Mouse (Mus musculus) erythroblast, embryonic 14.5 days (primary cell): ENCODE measurements at regions not wholly inside any gene's neighbourhood (a gene's known extent, or its start where the extent isn't known, plus 50 kb on each side); places are given as distances from the start of the nearest gene placed in this dataset.

Experiments
- GATA1 ChIP-seq: IDR thresholded peaks from 2 replicates; pipeline ENCODE4 v1.6.1; 2012; ENCODE audit warnings: low read length, inconsistent platforms, mixed read lengths
- TAL1 ChIP-seq: IDR thresholded peaks from 3 replicates; pipeline ENCODE4 v1.6.1; 2012; ENCODE audit warnings: low read length, inconsistent platforms, mixed read lengths

- TF ChIP-seq TAL1 (no peak), GATA1 (no peak)
These were observed 109.5 kb upstream of the Tbc1d2b start for GRCm38 (mm10) chr9:90380099-90380498.
